Mouse (Mus musculus): ENCODE data around the gene Kazald1.

GRCm38 (mm10) chr19:45058841-45059240 is 16.2 kb upstream of the Kazald1 start:
- TF ChIP-seq POLR2A (IDR thresholded peaks at IDR 0.05; ENCODE audit: insufficient read depth, low read length) (no peak), CTCF (IDR thresholded peaks at IDR 0.05; ENCODE audit: low read depth, low read length) (no peak), EP300 (IDR thresholded peaks at IDR 0.05; ENCODE audit: insufficient read depth, low read depth, low read length) (no peak)
